Mouse (Mus musculus) embryonic facial prominence, embryonic 11.5 days (tissue): ENCODE measurements around the gene Syt3. TPM values are rescaled to one million over a fixed set of nuclear protein-coding genes. Genes with fewer than 3 reads are reported as not detected.

Experiments used
- ATAC-seq: fragments of 200-750 bp; cut with Nextera tagmentation; replicated peaks from 2 replicates; pipeline ENCODE4 v1.8.0; 2017; ENCODE audit warnings: low read depth; ENCODE audit not compliant: insufficient number of reproducible peaks, low FRiP score, low TSS enrichment
- DNase-seq: peaks from one replicate; pipeline ENCODE4 v3.0.0-alpha.2; 2015; ENCODE audit warnings: low spot score
- H3K27ac ChIP-seq: fragments of 300-500 bp; sonication (generic); replicated peaks from 2 replicates; pipeline ENCODE4 v1.5.1; 2014; ENCODE audit warnings: mild to moderate bottlenecking, low read depth, low read length, control low read depth
- H3K27me3 ChIP-seq: fragments of 300-500 bp; sonication (generic); 2 replicates; pipeline ENCODE4 v1.6.1; 2014; ENCODE audit warnings: mild to moderate bottlenecking, low read length, moderate library complexity, mixed read lengths; ENCODE audit not compliant: control insufficient read depth, insufficient read depth
- H3K36me3 ChIP-seq: fragments of 300-500 bp; sonication (generic); replicated peaks from 2 replicates; pipeline ENCODE4 v1.6.1; 2014; ENCODE audit warnings: low read depth, mild to moderate bottlenecking, low read length, moderate library complexity, mixed read lengths; ENCODE audit not compliant: control insufficient read depth, insufficient read depth
- H3K4me1 ChIP-seq: fragments of 300-500 bp; sonication (generic); 2 replicates; pipeline ENCODE4 v1.6.1; 2014; ENCODE audit warnings: low read length, mixed read lengths; ENCODE audit not compliant: control insufficient read depth, insufficient read depth
- H3K4me2 ChIP-seq: fragments of 300-500 bp; sonication (generic); 2 replicates; pipeline ENCODE4 v1.6.1; 2014; ENCODE audit warnings: low read depth, mild to moderate bottlenecking, control low read depth, low read length, moderate library complexity
- H3K4me3 ChIP-seq: fragments of 300-500 bp; sonication (generic); 2 replicates; pipeline ENCODE4 v1.5.1; 2014; ENCODE audit warnings: low read depth, low read length, control low read depth
- H3K9ac ChIP-seq: fragments of 300-500 bp; sonication (generic); replicated peaks from 2 replicates; pipeline ENCODE4 v1.6.1; 2014; ENCODE audit warnings: mild to moderate bottlenecking, control low read depth, low read length
- H3K9me3 ChIP-seq: fragments of 300-500 bp; sonication (generic); replicated peaks from 2 replicates; pipeline ENCODE4 v1.6.1; 2016; ENCODE audit warnings: mild to moderate bottlenecking, low read length, inconsistent platforms, mixed read lengths; ENCODE audit not compliant: control insufficient read depth
- WGBS: fragments of 180-500 bp; shearing (Covaris S2); extraction: QIAGEN DNeasy Blood & Tissue Kit; methylation state at CpG from one replicate; pipeline ENCODE4 v1.1.7; 2014; 5-methylcytosine and 5-hydroxymethylcytosine counted together
- polyA plus RNA-seq: library from polyadenylated mRNA; unstranded; fragments of >200 nt; fragmentation: Nextera tagmentation; extraction: Ambion mirVana; gene quantifications from 2 replicates; pipeline ENCODE4 v1.2.1, GENCODE M21; 2014

Syt3 gene
- polyA plus RNA-seq, 1 experiment from 2014 or later, result 1.4 TPM

DNA sequence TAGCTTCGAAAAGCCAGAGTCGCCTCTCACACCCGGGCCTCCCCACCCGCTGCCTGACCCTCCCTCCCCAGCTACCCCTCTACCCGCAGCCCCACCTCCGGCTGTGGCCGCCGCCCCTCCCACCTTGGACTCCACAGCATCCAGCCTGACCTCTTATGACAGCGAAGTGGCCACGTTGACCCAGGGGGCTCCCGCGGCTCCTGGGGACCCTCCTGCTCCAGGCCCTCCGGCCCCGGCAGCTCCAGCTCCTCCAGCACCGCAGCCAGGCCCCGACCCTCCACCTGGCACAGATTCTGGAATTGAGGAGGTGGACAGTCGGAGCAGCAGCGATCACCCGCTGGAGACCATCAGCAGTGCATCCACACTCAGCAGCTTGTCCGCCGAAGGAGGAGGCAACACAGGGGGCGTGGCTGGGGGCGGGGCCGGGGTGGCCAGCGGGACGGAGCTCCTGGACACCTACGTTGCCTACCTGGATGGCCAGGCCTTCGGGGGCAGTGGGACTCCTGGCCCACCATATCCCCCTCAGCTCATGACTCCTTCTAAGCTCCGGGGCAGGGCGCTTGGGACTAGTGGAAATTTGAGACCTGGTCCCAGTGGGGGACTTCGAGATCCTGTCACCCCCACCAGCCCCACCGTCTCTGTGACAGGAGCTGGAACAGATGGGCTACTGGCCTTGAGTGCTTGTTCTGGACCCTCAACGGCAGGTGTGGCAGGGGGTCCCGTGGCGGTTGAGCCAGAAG is 30.1 kb upstream of the Syt3 start:
- Histone ChIP-seq H3K4me3 (0 out of 2 replicates have a peak overlapping the region, but pooled peaks have one; percentile 8), H3K27me3 (peaks cover 81% of the 10 kb centered on the region), H3K36me3 (no peaks in the 10 kb centered on the region), H3K27ac (no peak overlapping the region), H3K9ac (no peak overlapping the region), H3K9me3 (no peaks in the 10 kb centered on the region), H3K4me2 (peak overlapping the region; percentile 23), H3K4me1 (peaks cover 4% of the 10 kb centered on the region)
- WGBS, result 2% methylated on average over 33 of the region's 35 CpGs
- ATAC-seq (no peak), DNase-seq (peak; percentile 31)

DNA sequence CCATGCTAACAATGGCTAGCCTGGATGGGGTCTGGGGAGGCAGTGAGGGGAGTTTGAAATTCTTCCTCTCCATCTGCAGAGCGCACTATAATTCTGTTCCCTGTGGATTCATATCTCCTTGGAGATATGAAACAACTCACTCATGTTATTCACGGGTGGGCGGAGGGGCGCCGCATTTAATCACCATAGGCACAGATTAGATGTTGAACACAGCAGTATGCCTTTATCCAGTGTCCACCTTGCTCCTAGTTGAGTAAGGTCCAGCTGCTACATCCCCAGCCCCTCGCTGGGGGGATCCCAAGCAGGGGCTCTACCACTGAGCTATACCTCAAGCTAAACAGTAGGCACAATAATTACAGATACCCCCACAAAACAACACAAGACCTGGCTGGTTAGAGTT is 28.5 kb upstream of the Syt3 start:
- no peaks in the 10 kb centered on the region for H3K36me3 ChIP-seq
- H3K4me3 ChIP-seq, result no peak overlapping the region
- no peak overlapping the region for H3K27ac ChIP-seq
- ATAC-seq, result no peak
- no peak overlapping the region for H3K9ac ChIP-seq
- H3K4me1 ChIP-seq, result peaks cover 6% of the 10 kb centered on the region
- 67% methylated on average over 6 of the region's 6 CpGs for WGBS
- no peak overlapping the region for H3K4me2 ChIP-seq
- peaks cover 85% of the 10 kb centered on the region for H3K27me3 ChIP-seq
- no peak for DNase-seq
- H3K9me3 ChIP-seq, result no peaks in the 10 kb centered on the region

DNA sequence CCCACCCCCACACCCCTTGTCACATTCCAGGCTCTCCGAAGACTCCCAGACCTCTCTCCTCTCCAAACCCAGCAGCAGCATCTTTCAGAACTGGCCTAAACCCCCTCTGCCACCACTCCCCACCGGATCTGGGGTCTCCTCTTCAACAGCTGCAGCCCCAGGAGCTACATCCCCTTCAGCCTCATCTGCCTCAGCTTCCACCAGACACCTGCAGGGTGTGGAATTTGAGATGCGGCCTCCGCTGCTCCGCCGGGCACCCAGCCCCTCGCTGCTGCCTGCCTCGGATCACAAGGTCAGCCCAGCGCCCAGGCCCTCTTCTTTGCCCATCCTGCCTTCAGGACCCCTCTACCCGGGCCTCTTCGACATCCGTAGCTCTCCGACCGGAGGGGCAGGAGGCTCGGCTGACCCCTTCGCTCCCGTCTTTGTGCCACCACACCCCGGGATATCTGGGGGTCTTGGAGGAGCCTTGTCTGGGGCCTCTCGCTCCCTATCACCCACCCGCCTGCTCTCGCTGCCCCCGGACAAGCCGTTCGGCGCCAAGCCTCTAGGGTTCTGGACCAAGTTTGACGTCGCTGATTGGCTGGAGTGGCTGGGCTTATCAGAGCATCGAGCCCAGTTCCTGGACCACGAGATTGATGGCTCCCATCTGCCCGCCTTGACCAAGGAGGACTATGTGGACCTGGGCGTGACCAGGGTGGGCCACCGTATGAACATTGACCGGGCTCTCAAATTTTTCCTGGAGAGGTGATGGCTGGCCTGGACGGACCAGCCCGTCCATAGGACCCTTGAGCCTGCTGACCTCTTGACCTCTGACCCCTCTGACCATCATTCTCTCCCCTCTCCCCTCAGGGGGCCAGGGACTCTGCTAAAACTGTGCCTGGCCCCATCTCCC is 27.1 kb upstream of the Syt3 start:
- Histone ChIP-seq H3K36me3 (no peaks in the 10 kb centered on the region), H3K4me1 (peaks cover 6% of the 10 kb centered on the region), H3K27me3 (peaks cover 83% of the 10 kb centered on the region), H3K4me3 (peak overlapping the region; percentile 5; the same call in 1 of the 2 replicates), H3K27ac (no peak overlapping the region), H3K4me2 (peak overlapping the region; percentile 26; the same call in 1 of the 2 replicates), H3K9ac (no peak overlapping the region), H3K9me3 (no peaks in the 10 kb centered on the region)
- ATAC-seq, result no peak
- WGBS, result 1% methylated on average over 35 of the region's 35 CpGs
- peak; percentile 26 for DNase-seq

DNA sequence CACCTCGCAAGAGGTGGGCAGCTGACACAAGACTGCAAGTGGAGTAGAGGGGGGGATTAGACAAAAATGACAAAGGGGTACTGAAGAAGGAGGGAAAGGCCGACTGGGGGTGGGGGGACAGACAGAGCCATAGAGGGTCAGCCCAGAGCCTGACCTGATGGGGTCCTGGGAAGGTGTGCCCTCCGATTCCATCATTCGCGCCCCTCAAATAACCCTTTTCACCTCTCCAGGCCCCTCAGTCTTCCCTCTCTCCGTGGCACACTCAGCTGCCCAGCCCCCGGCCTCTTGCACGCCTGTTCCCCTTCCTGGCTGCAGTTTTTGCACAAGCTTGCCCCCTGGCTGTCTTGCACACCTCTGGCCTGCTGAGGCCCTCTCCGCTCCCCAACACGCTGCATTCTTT is 26.4 kb upstream of the Syt3 start:
- Histone ChIP-seq H3K9ac (no peak overlapping the region), H3K4me1 (peaks cover 6% of the 10 kb centered on the region), H3K27ac (no peak overlapping the region), H3K4me2 (no peak overlapping the region), H3K27me3 (peaks cover 76% of the 10 kb centered on the region), H3K4me3 (no peak overlapping the region), H3K9me3 (no peaks in the 10 kb centered on the region), H3K36me3 (no peaks in the 10 kb centered on the region)
- DNase-seq (peak; percentile 15), ATAC-seq (no peak)
- WGBS, result 8% methylated on average over 8 of the region's 10 CpGs

DNA sequence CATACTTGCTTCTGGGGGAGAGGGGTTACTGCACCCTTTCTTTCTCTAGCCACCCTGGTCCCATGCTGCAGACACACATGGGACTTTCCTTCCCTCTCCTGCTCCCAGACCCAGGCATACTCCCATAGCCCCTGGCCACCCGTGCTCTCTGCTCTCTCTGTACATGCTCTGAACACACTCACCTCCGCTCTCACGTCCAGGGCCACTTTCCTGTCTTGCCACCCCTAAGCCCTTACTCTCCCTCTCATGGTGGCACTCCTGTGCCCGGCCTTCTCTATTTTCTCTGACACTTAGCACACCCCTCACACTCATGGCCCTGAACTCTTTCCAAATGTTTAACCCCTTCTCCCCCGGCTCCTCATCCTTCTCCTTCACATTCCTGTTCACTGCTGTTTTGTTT is 25.9 kb upstream of the Syt3 start:
- peaks cover 6% of the 10 kb centered on the region for H3K4me1 ChIP-seq
- no peak overlapping the region; the same call in 1 of the 2 replicates for H3K4me2 ChIP-seq
- no peaks in the 10 kb centered on the region for H3K9me3 ChIP-seq
- DNase-seq, result no peak
- H3K27ac ChIP-seq, result no peak overlapping the region
- no peaks in the 10 kb centered on the region for H3K36me3 ChIP-seq
- peaks cover 71% of the 10 kb centered on the region for H3K27me3 ChIP-seq
- 9% methylated on average over 5 of the region's 5 CpGs for WGBS
- ATAC-seq, result no peak
- no peak overlapping the region for H3K4me3 ChIP-seq
- H3K9ac ChIP-seq, result no peak overlapping the region

DNA sequence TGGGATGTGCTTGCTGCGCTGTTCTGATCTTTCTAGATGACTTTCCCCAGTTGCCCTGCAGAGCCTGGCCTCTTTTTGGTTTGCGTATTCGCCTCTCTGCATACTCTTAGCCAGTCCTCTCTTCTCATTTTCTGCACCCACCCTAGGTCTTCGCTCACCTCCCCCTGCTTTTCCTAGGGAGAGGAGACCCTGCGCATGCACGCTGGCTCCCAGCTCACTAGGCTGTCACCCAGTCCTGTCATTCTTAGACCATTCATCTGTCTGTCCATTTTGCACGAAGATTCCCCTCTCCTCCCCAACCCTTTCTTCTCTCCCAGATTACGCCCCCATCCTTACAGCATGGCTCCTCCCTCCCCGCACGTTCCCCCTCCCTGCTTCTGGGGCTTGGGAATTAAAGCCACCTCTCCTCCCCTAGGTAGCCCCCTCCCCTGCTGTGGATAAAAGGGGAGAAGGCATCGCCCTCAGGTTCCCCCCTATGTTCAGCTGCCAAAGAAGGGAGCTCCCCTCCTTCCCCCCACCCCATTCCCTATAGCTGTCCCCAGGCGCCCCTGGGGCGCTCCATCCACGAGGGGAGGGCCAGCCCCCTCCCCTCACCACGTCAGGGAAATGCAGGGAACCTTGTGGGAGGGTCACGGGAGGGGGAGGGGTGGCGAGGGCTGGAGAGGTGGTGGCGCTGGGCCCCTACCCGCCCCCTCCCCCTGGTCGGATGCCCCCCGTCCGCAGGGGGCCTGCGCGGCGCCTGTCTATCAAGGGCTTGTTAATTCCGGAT is 24.8 kb upstream of the Syt3 start:
- ATAC-seq (0 out of 2 replicates have a peak, but pooled peaks have one; percentile 12), DNase-seq (no peak)
- Histone ChIP-seq H3K9me3 (no peaks in the 10 kb centered on the region), H3K4me1 (peaks cover 6% of the 10 kb centered on the region; the same call in 1 of the 2 replicates), H3K9ac (peak overlapping the region; percentile 46), H3K4me3 (peak overlapping the region; percentile 39), H3K27ac (no peak overlapping the region), H3K4me2 (peak overlapping the region; percentile 76), H3K36me3 (no peaks in the 10 kb centered on the region), H3K27me3 (peaks cover 60% of the 10 kb centered on the region)
- 4% methylated on average over 14 of the region's 26 CpGs for WGBS

DNA sequence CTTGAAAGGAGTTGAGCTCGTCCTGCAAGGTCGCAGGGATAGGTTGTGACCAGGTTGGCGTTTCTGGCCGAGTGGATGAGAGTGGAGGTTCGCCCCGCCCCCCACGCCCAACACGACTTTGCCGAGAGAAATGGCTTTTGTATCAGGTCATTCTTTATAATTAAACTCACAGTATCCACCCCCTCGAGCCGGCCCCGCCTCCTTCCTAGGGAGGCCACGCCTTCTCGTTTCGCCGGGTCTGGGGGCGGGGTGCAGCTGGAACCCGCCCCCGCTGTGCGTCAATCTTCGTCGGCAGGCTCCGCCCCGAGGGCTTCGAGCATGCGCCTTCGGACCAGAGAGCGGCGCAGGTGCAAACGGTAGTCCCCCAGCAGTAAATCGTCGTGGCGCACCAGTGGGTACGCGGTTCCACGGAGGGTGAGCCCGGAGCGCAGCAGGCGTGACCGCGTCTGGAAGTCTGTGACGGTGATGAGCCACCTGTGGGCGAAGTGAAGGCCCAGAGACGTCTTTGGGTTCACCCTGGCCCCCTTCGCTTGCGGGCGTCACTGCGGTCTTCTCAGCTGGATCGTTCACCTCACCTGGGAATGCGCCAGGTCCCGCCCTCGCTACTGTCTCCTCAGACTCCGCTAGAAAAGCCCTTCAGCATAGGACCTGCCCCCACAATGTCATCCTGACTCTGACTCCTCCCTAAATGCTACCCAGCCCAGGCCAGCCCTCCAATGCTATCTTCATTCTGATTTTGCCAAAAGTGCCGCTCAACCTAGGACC is 23.8 kb upstream of the Syt3 start:
- peaks cover 6% of the 10 kb centered on the region; the same call in 1 of the 2 replicates for H3K4me1 ChIP-seq
- H3K27ac ChIP-seq, result no peak overlapping the region
- under 1% methylated on average over 54 of the region's 54 CpGs for WGBS
- peak overlapping the region; percentile 76 for H3K4me2 ChIP-seq
- no peaks in the 10 kb centered on the region for H3K36me3 ChIP-seq
- H3K27me3 ChIP-seq, result peaks cover 50% of the 10 kb centered on the region
- H3K9ac ChIP-seq, result peak overlapping the region; percentile 32
- H3K9me3 ChIP-seq, result no peaks in the 10 kb centered on the region
- peak; percentile 69 for ATAC-seq
- H3K4me3 ChIP-seq, result peak overlapping the region; percentile 39
- DNase-seq, result peak; percentile 94
